Comparison of ENCODE assay signal across 17 mouse cellular contexts in the genomic region with DNA sequence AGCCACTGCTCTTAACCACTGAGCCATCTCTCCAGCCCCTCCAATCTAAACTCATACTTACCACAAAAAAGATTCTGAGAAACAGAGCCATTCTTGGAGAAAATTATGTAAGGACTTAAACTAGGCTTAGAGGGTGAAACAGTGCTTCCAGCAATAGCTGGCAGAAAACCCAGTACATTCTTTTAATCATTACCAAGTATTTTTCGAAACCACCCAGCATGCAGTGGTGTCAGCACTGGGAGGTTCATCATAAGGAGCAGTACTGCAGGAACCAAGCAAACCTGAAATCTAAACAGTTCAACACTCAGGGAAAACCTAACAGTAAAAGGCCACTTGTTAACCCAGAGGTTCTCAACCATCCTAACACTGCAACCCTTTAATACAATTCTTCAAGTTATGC.
DNase-seq lines count a peak whose midpoint lies in the region; ATAC-seq and TF ChIP-seq lines count a peak whose summit lies in the region.
"Had no signal": no experiment of that assay in that cellular context is flagged by ENCODE, and none has a peak within 500 bp of the region (broad histone marks: within the 10 kb centered on the region; RNA-seq: fewer than 3 reads in every experiment).

No protein-coding gene starts in this region.

- no peak for ATAC-seq in embryonic facial prominence, embryonic 14.5 days (ENCODE audit: low read depth)
- no peak for ATAC-seq in kidney, embryonic 15.5 days (replicated peaks; ENCODE audit: low FRiP score)

- no peaks in the 10 kb centered on the region for H3K36me3 ChIP-seq in embryonic facial prominence, embryonic 14.5 days (ENCODE audit: control insufficient read depth, insufficient read depth, low read length)
- 0 out of 2 replicates have a peak, but pooled peaks cover 3% of the 10 kb centered on the region for H3K36me3 ChIP-seq in embryonic facial prominence, embryonic 10.5 days (replicated peaks)
- no peaks in the 10 kb centered on the region for H3K36me3 ChIP-seq in kidney, adult 2 months (ENCODE audit: control insufficient read depth, insufficient read depth, low read length)
- 0 out of 2 replicates have a peak, but pooled peaks cover 6% of the 10 kb centered on the region for H3K36me3 ChIP-seq in kidney, embryonic 15.5 days
- H3K36me3 ChIP-seq: embryonic facial prominence, embryonic 15.5 days; forebrain, embryonic 12.5 days had no signal

- H3K27me3 ChIP-seq in embryonic facial prominence, embryonic 14.5 days (replicated peaks; ENCODE audit: control insufficient read depth, insufficient read depth, low read length): no peaks in the 10 kb centered on the region
- H3K27me3 ChIP-seq in embryonic facial prominence, embryonic 10.5 days (replicated peaks; ENCODE audit: low read depth, poor library complexity, severe bottlenecking): no peaks in the 10 kb centered on the region
- H3K27me3 ChIP-seq in kidney, adult 2 months (replicated peaks; ENCODE audit: control insufficient read depth, insufficient read depth, low read length): no peaks in the 10 kb centered on the region
- no peaks in the 10 kb centered on the region for H3K27me3 ChIP-seq in kidney, embryonic 15.5 days
- H3K27me3 ChIP-seq: embryonic facial prominence, embryonic 15.5 days; forebrain, embryonic 12.5 days; neural tube, embryonic 13.5 days had no signal

- no peak overlapping the region for H3K4me3 ChIP-seq in embryonic facial prominence, embryonic 14.5 days (ENCODE audit: low read depth, low read length)
- no peak overlapping the region for H3K4me3 ChIP-seq in embryonic facial prominence, embryonic 10.5 days
- H3K4me3 ChIP-seq in kidney, adult 2 months (ENCODE audit: insufficient read depth, low read depth, low read length): no peak overlapping the region
- H3K4me3 ChIP-seq in kidney, embryonic 15.5 days (replicated peaks): no peak overlapping the region
- H3K4me3 ChIP-seq: embryonic facial prominence, embryonic 15.5 days; forebrain, embryonic 12.5 days; hindbrain, embryonic 10.5 days; midbrain, embryonic 10.5 days; neural tube, embryonic 13.5 days had no signal

- 0 out of 2 replicates have a peak overlapping the region, but pooled peaks have one; percentile 19 for H3K27ac ChIP-seq in embryonic facial prominence, embryonic 14.5 days (replicated peaks; ENCODE audit: low read depth, low read length)
- no peak overlapping the region for H3K27ac ChIP-seq in embryonic facial prominence, embryonic 10.5 days (replicated peaks)
- H3K27ac ChIP-seq in kidney, adult 2 months (ENCODE audit: insufficient read depth, low read depth, low read length): peak overlapping the region; percentile 87
- no peak overlapping the region for H3K27ac ChIP-seq in kidney, embryonic 15.5 days
- H3K27ac ChIP-seq: forebrain, embryonic 12.5 days; hindbrain, embryonic 10.5 days; midbrain, embryonic 10.5 days; neural tube, embryonic 13.5 days had no signal

- H3K4me1 ChIP-seq in embryonic facial prominence, embryonic 14.5 days (ENCODE audit: control insufficient read depth, insufficient read depth, low read length): no peaks in the 10 kb centered on the region
- no peaks in the 10 kb centered on the region for H3K4me1 ChIP-seq in embryonic facial prominence, embryonic 10.5 days
- peaks cover 6% of the 10 kb centered on the region; the same call in 1 of the 2 replicates for H3K4me1 ChIP-seq in kidney, adult 2 months (ENCODE audit: control insufficient read depth, insufficient read depth, low read length)
- H3K4me1 ChIP-seq in kidney, embryonic 15.5 days: no peaks in the 10 kb centered on the region
- H3K4me1 ChIP-seq: forebrain, embryonic 12.5 days; hindbrain, embryonic 10.5 days; midbrain, embryonic 10.5 days had no signal

- H3K4me2 ChIP-seq in embryonic facial prominence, embryonic 14.5 days (ENCODE audit: low read depth, low read length): no peak overlapping the region
- H3K4me2 ChIP-seq in kidney, embryonic 15.5 days: no peak overlapping the region
- H3K4me2 ChIP-seq: embryonic facial prominence, embryonic 15.5 days; forebrain, embryonic 12.5 days; liver, embryonic 11.5 days; neural tube, embryonic 13.5 days had no signal

- WGBS in embryonic facial prominence, embryonic 14.5 days: 84% methylated on average over 1 of the region's 1 CpGs
- WGBS in embryonic facial prominence, embryonic 10.5 days: 89% methylated on average over 1 of the region's 1 CpGs
- 24% methylated on average over 1 of the region's 1 CpGs for WGBS in kidney, adult 2 months
- WGBS in kidney, embryonic 15.5 days: 65% methylated on average over 1 of the region's 1 CpGs

- TF ChIP-seq CTCF in kidney, adult 2 months (conservative IDR thresholded peaks at IDR 0.05; ENCODE audit: insufficient read depth, insufficient read length, low read depth, low read length): no peak

- no peak for DNase-seq in embryonic facial prominence, embryonic 14.5 days (ENCODE audit: low spot score)
- DNase-seq in embryonic facial prominence, embryonic 10.5 days (ENCODE audit: low spot score): no peak
- DNase-seq in kidney, adult 2 months: peak; percentile 94
- DNase-seq in NIH3T3 (ENCODE audit: low read depth): peak; percentile 39
- DNase-seq in kidney, postnatal 25 days: peak; percentile 43 to 69
- no peak for DNase-seq in T-cell, adult 2 months (ENCODE audit: low spot score)
- no peak for DNase-seq in layer of hippocampus, postnatal 25 days (ENCODE audit: extremely low spot score in 1 of 2, low spot score in 1 of 2)
- DNase-seq: cerebellum, adult 9-11 months; gastrocnemius, postnatal 25 days; left cerebral cortex, postnatal 4 days had no signal

- 0 out of 2 replicates have a peak, but pooled peaks cover 2% of the 10 kb centered on the region for H3K9me3 ChIP-seq in embryonic facial prominence, embryonic 14.5 days (ENCODE audit: control insufficient read depth, low read length)
- H3K9me3 ChIP-seq in embryonic facial prominence, embryonic 10.5 days: no peaks in the 10 kb centered on the region
- no peaks in the 10 kb centered on the region for H3K9me3 ChIP-seq in kidney, embryonic 15.5 days (replicated peaks)
- H3K9me3 ChIP-seq: embryonic facial prominence, embryonic 15.5 days; forebrain, embryonic 12.5 days; hindbrain, embryonic 10.5 days; midbrain, embryonic 10.5 days; neural tube, embryonic 13.5 days had no signal

- H3K9ac ChIP-seq in embryonic facial prominence, embryonic 14.5 days (ENCODE audit: low read depth, low read length): no peak overlapping the region
- H3K9ac ChIP-seq in kidney, embryonic 15.5 days: no peak overlapping the region
- H3K9ac ChIP-seq: embryonic facial prominence, embryonic 15.5 days; forebrain, embryonic 12.5 days; neural tube, embryonic 13.5 days had no signal

- TF ChIP-seq POLR2A in kidney, adult 2 months (IDR thresholded peaks at IDR 0.05; ENCODE audit: low read depth, low read length): no peak

Comparison
In these comparisons a context has a peak if more than half of its experiments do, and no peak if none do; other contexts are left out.
1. H3K27ac ChIP-seq: peak in embryonic facial prominence, embryonic 14.5 days (single experiment) and kidney, adult 2 months (single experiment); none in embryonic facial prominence, embryonic 10.5 days (single experiment) and kidney, embryonic 15.5 days (single experiment).
2. DNase-seq: peak in kidney, adult 2 months (single experiment), NIH3T3 (single experiment) and kidney, postnatal 25 days (2 of 2); none in embryonic facial prominence, embryonic 14.5 days (single experiment), embryonic facial prominence, embryonic 10.5 days (single experiment), T-cell, adult 2 months (single experiment) and layer of hippocampus, postnatal 25 days (0 of 2).